ENCODE assay signal across 8 mouse cellular contexts in the genomic region with DNA sequence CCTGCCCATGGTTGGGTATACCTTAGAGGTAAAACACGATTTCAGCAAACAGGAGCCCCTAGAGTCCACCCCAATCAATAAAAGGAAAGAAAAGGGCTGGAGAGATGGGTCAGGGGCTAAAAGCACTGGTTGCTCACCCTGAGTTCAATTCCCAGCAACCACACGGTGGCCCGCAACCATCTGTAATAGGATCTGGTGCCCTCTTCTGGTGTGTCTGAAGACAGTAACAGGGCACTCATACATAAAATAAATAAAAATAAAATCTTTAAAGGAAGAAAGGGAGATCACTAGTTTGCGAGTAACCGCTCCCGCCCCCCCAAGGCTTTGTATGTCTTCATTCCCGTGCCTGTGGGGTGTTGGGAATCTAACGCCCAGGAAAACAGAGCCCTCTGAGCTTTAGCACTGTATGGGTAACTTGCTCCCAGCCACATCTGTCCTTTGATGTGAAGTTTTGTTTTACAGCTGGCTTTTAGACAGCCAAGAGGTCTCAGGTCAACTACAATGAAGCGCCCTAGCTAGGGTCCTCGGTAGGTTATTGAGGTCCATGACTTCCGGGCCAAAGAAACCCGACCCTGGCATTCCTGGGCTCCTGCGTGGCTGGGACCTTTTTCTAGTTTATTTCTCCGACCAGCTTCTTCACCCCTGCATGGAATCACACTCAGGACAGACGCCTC.
DNase-seq lines count a peak whose midpoint lies in the region; ATAC-seq and TF ChIP-seq lines count a peak whose summit lies in the region.

No protein-coding gene starts in this region.

- peak overlapping the region; percentile 66 for H3K27ac ChIP-seq in left cerebral cortex, adult 2 months
- peak overlapping the region; percentile 93 for H3K27ac ChIP-seq in forebrain, embryonic 10.5 days
- no peak overlapping the region for H3K27ac ChIP-seq in intestine, postnatal 0 days (ENCODE audit: low read depth, low read length)
- H3K27ac ChIP-seq in neural tube, embryonic 14.5 days (ENCODE audit: low read depth, low read length) = peak overlapping the region; percentile 91

- H3K4me3 ChIP-seq in left cerebral cortex, adult 2 months = peak overlapping the region; percentile 34
- peak overlapping the region; percentile 51 for H3K4me3 ChIP-seq in forebrain, embryonic 10.5 days
- peak overlapping the region; percentile 15; the same call in 1 of the 2 replicates for H3K4me3 ChIP-seq in intestine, postnatal 0 days (ENCODE audit: low read depth, low read length)
- H3K4me3 ChIP-seq in neural tube, embryonic 14.5 days (ENCODE audit: low read depth, low read length) = peak overlapping the region; percentile 28

- peak; percentile 18 for TF ChIP-seq CTCF in left cerebral cortex, adult 2 months (IDR thresholded peaks at IDR 0.05)
- TF ChIP-seq CTCF in intestine, postnatal 0 days (IDR thresholded peaks at IDR 0.05; ENCODE audit: low read depth) = peak; percentile 16; the same call in 1 of the 2 replicates

- H3K9ac ChIP-seq in intestine, postnatal 0 days (ENCODE audit: low read depth, low read length) = no peak overlapping the region
- peak overlapping the region; percentile 68 for H3K9ac ChIP-seq in neural tube, embryonic 14.5 days (replicated peaks; ENCODE audit: low read depth, low read length)

- DNase-seq in left cerebral cortex, adult 2 months (ENCODE audit: extremely low spot score in 1 of 2, low spot score in 2 of 2) = no peak
- no peak for DNase-seq in left cerebral cortex, adult 9 months (ENCODE audit: low spot score in 2 of 2)
- no peak for DNase-seq in forebrain, embryonic 10.5 days (ENCODE audit: extremely low spot score, low spot score)
- no peak for DNase-seq in adrenal gland, postnatal 14 days
- no peak for DNase-seq in left cerebral cortex, postnatal 25 days (ENCODE audit: low spot score in 2 of 2)
- no peak for DNase-seq in adrenal gland, adult 8-10 months

- no peaks in the 10 kb centered on the region for H3K27me3 ChIP-seq in forebrain, embryonic 10.5 days (ENCODE audit: poor library complexity, severe bottlenecking)
- H3K27me3 ChIP-seq in intestine, postnatal 0 days (replicated peaks; ENCODE audit: control insufficient read depth, insufficient read depth, low read length) = no peaks in the 10 kb centered on the region
- no peaks in the 10 kb centered on the region for H3K27me3 ChIP-seq in neural tube, embryonic 14.5 days (ENCODE audit: control insufficient read depth, insufficient read depth, low read length)

- intact Hi-C loops in left cerebral cortex, adult 2 months (cut with DNase I) = loop anchor here (5.0 kb wide), 1 partner anchor 270 kb away; no protein-coding TSS in a partner anchor
- intact Hi-C loops in left cerebral cortex, postnatal 25 days (cut with DNase I) = loop anchor here (2.0 kb wide), 1 partner anchor 231 kb away; a partner anchor contains a TSS

- ATAC-seq in intestine, postnatal 0 days = no peak
- no peak; the same call in 1 of the 2 replicates for ATAC-seq in neural tube, embryonic 14.5 days (ENCODE audit: low read depth)

- H3K9me3 ChIP-seq in forebrain, embryonic 10.5 days = no peaks in the 10 kb centered on the region
- H3K9me3 ChIP-seq in intestine, postnatal 0 days (ENCODE audit: control insufficient read depth) = no peaks in the 10 kb centered on the region
- no peaks in the 10 kb centered on the region for H3K9me3 ChIP-seq in neural tube, embryonic 14.5 days (ENCODE audit: control insufficient read depth, low read length)

- 49% methylated on average over 15 of the region's 15 CpGs for WGBS in forebrain, embryonic 10.5 days
- 59% methylated on average over 15 of the region's 15 CpGs for WGBS in intestine, postnatal 0 days
- WGBS in neural tube, embryonic 14.5 days = 48% methylated on average over 15 of the region's 15 CpGs

- peaks cover 19% of the 10 kb centered on the region for H3K4me1 ChIP-seq in forebrain, embryonic 10.5 days
- H3K4me1 ChIP-seq in intestine, postnatal 0 days (replicated peaks; ENCODE audit: control insufficient read depth, insufficient read depth, low read length) = no peaks in the 10 kb centered on the region
- H3K4me1 ChIP-seq in neural tube, embryonic 14.5 days (ENCODE audit: control insufficient read depth, insufficient read depth, low read length) = peaks cover 4% of the 10 kb centered on the region; the same call in 1 of the 2 replicates

- peak overlapping the region; percentile 58 for H3K4me2 ChIP-seq in intestine, postnatal 0 days (replicated peaks; ENCODE audit: low read depth)
- H3K4me2 ChIP-seq in neural tube, embryonic 14.5 days (ENCODE audit: low read depth, low read length) = peak overlapping the region; percentile 57

- H3K36me3 ChIP-seq in forebrain, embryonic 10.5 days (replicated peaks) = no peaks in the 10 kb centered on the region
- no peaks in the 10 kb centered on the region for H3K36me3 ChIP-seq in intestine, postnatal 0 days (ENCODE audit: control insufficient read depth, insufficient read depth)
- H3K36me3 ChIP-seq in neural tube, embryonic 14.5 days (ENCODE audit: control insufficient read depth, insufficient read depth, low read length) = no peaks in the 10 kb centered on the region
